Mouse (Mus musculus) liver, embryonic 12.5 days (tissue): ENCODE results near the gene Fkbp2. TPM values are rescaled to one million over a fixed set of nuclear protein-coding genes. Genes with fewer than 3 reads are reported as not detected.
A peak's percentile ranks its signal among the peaks of the same experiment; 100 is the strongest.

ENCODE experiments used
- ATAC-seq: fragments of 200-750 bp; cut with Nextera tagmentation; 2 replicates; pipeline ENCODE4 v1.8.0; 2017; ENCODE audit warnings: moderate number of reproducible peaks, mild to moderate bottlenecking, moderate library complexity
- H3K27ac ChIP-seq: fragments of 300-500 bp; sonication (generic); 2 replicates; pipeline ENCODE4 v1.5.1; 2016; ENCODE audit warnings: mild to moderate bottlenecking
- H3K27me3 ChIP-seq: fragments of 300-500 bp; sonication (generic); replicated peaks from 2 replicates; pipeline ENCODE4 v1.6.1; 2016; ENCODE audit warnings: mild to moderate bottlenecking, moderate library complexity
- H3K36me3 ChIP-seq: fragments of 300-500 bp; sonication (generic); 2 replicates; pipeline ENCODE4 v1.6.1; 2016; ENCODE audit warnings: mild to moderate bottlenecking, moderate library complexity
- H3K4me1 ChIP-seq: fragments of 300-500 bp; sonication (generic); 2 replicates; pipeline ENCODE4 v1.6.1; 2016
- H3K4me2 ChIP-seq: fragments of 300-500 bp; sonication (generic); 2 replicates; pipeline ENCODE4 v1.6.1; 2016; ENCODE audit warnings: mild to moderate bottlenecking, moderate library complexity
- H3K4me3 ChIP-seq: fragments of 300-500 bp; sonication (generic); 2 replicates; pipeline ENCODE4 v1.5.1; 2016; ENCODE audit warnings: mild to moderate bottlenecking, moderate library complexity
- H3K9ac ChIP-seq: fragments of 300-500 bp; sonication (generic); 2 replicates; pipeline ENCODE4 v1.6.1; 2016; ENCODE audit warnings: mild to moderate bottlenecking, moderate library complexity
- H3K9me3 ChIP-seq: fragments of 300-500 bp; sonication (generic); replicated peaks from 2 replicates; pipeline ENCODE4 v1.6.1; 2016; ENCODE audit warnings: mild to moderate bottlenecking, moderate library complexity
- WGBS: fragments of 180-500 bp; shearing (Covaris S2); methylation state at CpG from one replicate; pipeline ENCODE4 v1.1.7; 2016; ENCODE audit not compliant: insufficient replicate concordance; 5-methylcytosine and 5-hydroxymethylcytosine counted together
- polyA plus RNA-seq: library from polyadenylated mRNA; unstranded; fragments of >200 nt; fragmentation: Nextera tagmentation; extraction: Ambion mirVana; gene quantifications from 2 replicates; pipeline ENCODE4 v1.2.1, GENCODE M21; 2016

The Fkbp2 gene
- polyA plus RNA-seq, 1 experiment from 2014 or later: 91.7 TPM

DNA sequence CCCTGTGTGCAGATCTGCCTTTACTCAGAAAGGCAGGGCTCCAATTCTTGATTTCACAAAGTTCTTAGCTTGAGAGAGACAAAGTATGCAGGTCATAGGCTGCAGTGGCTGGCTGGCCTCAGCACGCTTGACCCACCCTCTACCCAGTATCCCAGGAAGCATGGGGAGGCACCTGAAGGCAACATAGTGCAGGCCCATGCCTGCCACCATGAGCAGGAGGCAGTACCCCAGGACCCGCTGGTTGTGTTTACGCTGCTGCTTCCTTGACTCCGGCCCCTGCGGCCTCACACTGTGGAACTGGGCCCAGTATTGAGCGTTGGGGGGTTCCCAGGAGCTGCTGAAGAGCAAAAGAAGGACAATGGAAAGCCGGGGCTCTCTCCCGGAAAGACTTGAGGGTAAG lies 8.9 kb upstream of the Fkbp2 start:
- Histone ChIP-seq H3K4me1 (peaks cover 60% of the 10 kb centered on the region), H3K36me3 (peaks cover 16% of the 10 kb centered on the region; the same call in 1 of the 2 replicates), H3K9me3 (no peaks in the 10 kb centered on the region), H3K9ac (no peak overlapping the region), H3K27me3 (no peaks in the 10 kb centered on the region), H3K27ac (no peak overlapping the region), H3K4me2 (no peak overlapping the region), H3K4me3 (no peak overlapping the region)
- no peak for ATAC-seq
- WGBS: 83% methylated on average over 8 of the region's 8 CpGs

DNA sequence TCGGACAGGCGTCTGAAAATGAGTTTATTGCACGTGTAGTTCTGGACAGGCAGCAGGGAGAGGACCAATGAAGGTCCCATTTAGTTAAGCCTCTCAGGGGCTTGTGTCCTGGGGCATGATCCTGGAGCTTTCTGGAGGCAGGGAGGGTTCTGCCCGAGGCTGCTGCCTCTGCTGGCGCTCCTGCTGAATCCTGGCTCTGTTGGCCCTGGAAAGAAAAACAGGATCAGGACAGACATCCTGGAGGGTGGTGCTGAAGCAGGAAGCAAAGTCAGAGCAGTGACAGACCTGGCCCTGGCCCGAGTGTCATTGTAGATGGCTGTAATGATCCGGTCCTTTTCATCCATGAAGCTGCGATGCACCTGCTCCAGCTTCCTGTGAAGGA lies 7.6 kb upstream of the Fkbp2 start:
- WGBS: 5% methylated on average over 8 of the region's 8 CpGs
- peaks cover 46% of the 10 kb centered on the region for H3K4me1 ChIP-seq
- peak overlapping the region; percentile 99 for H3K4me2 ChIP-seq
- no peaks in the 10 kb centered on the region for H3K9me3 ChIP-seq
- no peak for ATAC-seq
- peak overlapping the region; percentile 87 for H3K9ac ChIP-seq
- H3K36me3 ChIP-seq: peaks cover 29% of the 10 kb centered on the region
- peak overlapping the region; percentile 71 for H3K4me3 ChIP-seq
- peak overlapping the region; percentile 84 for H3K27ac ChIP-seq
- H3K27me3 ChIP-seq: no peaks in the 10 kb centered on the region

DNA sequence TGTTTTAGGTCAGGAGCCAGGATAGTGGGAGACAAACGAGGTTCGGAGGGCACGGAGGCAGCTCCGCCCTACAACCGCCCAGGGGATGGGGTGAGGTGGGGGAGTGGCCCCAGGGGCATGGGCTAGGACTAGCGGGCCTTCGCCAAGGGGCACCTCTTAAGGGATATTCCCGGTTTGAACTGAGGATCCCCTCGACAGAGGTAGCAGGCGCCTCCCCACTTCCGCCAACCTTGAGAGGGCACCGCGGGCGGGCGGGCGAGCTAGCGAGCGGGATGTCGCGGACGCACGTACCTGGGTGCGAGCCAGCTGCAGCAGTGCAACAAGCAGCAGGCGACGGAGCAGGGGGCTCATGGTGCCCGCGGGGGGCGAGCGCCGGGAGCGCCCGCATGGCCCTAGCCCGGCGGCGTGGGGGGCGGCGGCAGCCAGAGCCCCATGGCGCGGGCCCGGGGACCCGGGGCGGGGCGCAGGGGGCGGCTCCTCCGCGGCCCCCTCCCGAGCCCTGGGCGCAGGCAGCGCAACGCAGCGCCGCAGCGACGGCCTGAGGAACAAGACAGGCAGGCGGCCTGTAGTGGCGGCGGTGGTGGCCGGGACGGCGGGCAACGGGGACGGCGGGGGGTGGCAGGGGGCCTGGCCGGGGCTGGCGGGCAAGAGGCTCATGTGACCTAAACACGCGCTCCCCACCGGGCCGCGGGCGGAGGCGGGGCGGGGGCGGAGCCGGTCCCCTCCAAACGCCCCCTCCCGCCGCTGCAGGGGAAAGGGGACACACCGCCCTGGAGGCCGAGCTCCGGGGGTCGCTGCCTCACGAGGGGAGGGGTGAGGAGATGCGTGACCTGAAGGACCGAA lies 7.0 kb upstream of the Fkbp2 start, which contains the start of gene Vegfb:
Gene Vegfb (minus strand): TSS at position 591 of the 843 bp plus-strand sequence.
- H3K27ac ChIP-seq: peak within 1 kb of the TSS; percentile 84
- H3K36me3 ChIP-seq: peaks cover 35% of the 10 kb centered on the region
- WGBS: under 1% methylated on average over 84 of the region's 85 CpGs
- no peaks in the 10 kb centered on the region for H3K9me3 ChIP-seq
- ATAC-seq: peak; percentile 65
- H3K9ac ChIP-seq: peak within 1 kb of the TSS; percentile 87
- H3K27me3 ChIP-seq: no peaks in the 10 kb centered on the region
- H3K4me1 ChIP-seq: peaks cover 46% of the 10 kb centered on the region
- peak within 1 kb of the TSS; percentile 99 for H3K4me2 ChIP-seq
- peak within 1 kb of the TSS; percentile 71 for H3K4me3 ChIP-seq

DNA sequence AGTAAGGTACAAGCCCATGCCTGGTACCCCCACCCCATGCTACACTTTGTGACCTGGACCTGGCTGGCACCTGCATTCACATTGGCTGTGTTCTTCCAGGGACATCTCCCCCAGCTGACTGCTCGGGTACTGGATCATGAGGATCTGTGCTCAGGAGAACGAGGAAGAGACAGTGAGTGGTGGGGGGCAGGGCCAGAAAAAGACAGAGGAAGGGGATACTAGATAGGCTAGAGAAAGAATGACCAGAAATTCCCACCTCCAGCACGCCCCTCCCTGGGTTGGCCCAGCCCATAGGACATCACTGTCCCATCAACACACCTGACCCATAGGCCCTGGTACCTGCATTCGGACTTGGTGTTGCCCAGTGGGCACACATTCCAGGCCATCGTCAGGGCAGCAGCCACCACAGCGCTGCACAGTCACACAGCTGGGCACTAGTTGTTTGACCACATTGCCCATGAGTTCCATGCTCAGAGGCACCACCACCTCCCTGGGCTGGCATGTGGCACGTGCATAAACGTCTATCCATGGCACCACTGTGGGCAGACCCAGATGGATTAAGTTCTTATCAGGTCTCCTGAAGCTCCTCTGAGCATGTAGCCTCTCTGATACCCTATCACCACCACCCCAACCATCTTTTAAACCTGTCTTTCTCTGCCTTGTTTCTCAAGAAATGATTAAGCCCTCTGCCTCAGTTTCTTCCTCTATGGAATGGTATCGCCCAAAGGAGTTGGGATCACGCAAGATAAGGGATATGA lies 5.8 kb upstream of the Fkbp2 start:
- Histone ChIP-seq H3K4me3 (peak overlapping the region; percentile 71), H3K9ac (peak overlapping the region; percentile 87), H3K4me1 (peaks cover 48% of the 10 kb centered on the region), H3K4me2 (peak overlapping the region; percentile 99), H3K27ac (peak overlapping the region; percentile 84; the same call in 1 of the 2 replicates), H3K36me3 (peaks cover 39% of the 10 kb centered on the region), H3K9me3 (no peaks in the 10 kb centered on the region), H3K27me3 (no peaks in the 10 kb centered on the region)
- WGBS: 59% methylated on average over 10 of the region's 10 CpGs
- ATAC-seq: peak; percentile 47

DNA sequence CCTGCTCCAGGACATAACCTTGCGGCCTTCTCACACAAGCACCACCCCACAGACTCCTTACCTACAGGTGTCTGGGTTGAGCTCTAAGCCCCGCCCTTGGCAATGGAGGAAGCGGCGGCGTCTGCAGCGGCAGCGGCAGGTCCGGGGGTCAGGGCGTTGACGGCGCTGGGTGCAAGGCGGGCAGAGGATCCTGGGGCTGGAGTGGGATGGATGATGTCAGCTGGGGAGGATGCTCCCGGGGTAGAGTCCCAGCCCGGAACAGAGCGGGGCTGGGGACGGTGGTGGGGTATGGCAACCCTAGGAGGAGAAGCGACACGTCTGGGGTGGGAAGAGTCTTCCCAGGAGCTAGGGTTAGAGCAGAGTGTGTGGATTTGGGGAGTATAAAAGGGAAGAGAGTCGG lies 5.0 kb upstream of the Fkbp2 start:
- Histone ChIP-seq H3K27ac (no peak overlapping the region), H3K36me3 (peaks cover 39% of the 10 kb centered on the region), H3K4me2 (no peak overlapping the region), H3K9me3 (no peaks in the 10 kb centered on the region), H3K9ac (no peak overlapping the region), H3K4me1 (peaks cover 52% of the 10 kb centered on the region), H3K4me3 (no peak overlapping the region), H3K27me3 (no peaks in the 10 kb centered on the region)
- 85% methylated on average over 19 of the region's 19 CpGs for WGBS
- ATAC-seq: no peak

DNA sequence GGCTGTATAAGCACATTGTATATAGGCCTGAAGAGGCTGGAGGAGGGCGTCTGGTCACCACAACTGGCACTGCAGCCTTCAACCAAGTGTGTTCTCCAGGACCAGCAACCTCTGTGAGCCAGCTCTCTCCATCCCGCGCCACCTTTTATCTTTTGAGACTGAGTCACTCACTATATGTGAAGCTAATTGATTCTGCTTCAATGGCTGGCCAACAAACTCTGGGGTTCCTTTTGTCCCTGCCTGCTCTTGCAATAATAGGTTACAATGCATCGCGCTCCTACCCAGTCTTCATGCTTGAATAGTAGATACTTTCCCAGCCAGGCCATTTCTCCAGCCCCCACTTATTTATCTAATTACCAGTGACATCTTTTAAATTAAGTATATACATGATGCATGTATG lies 3.3 kb upstream of the Fkbp2 start:
- Histone ChIP-seq H3K36me3 (peaks cover 39% of the 10 kb centered on the region), H3K27me3 (no peaks in the 10 kb centered on the region), H3K4me3 (no peak overlapping the region), H3K9ac (no peak overlapping the region), H3K9me3 (no peaks in the 10 kb centered on the region), H3K27ac (no peak overlapping the region), H3K4me1 (peaks cover 63% of the 10 kb centered on the region), H3K4me2 (no peak overlapping the region)
- no peak for ATAC-seq
- WGBS: 81% methylated on average over 5 of the region's 5 CpGs

DNA sequence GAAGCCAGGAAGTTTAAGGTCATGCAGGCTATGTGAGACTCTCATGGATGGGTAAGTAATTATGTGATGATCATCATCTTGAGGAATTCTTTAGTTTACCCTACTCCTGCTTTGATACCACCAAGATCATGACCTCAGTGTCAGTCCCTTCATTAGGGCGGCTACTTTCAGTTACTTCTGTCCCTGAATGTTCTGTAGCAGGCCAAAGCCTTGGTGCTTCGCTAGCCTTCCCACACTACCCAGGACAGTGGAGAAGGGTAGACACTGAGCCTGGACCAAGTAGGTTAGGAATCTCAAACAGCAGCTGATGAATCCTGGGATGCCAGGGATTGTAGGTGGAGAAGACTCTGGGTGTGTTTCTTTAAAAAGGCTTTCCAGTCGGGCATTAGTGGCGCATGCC lies 1.2 kb upstream of the Fkbp2 start:
- Histone ChIP-seq H3K36me3 (peaks cover 61% of the 10 kb centered on the region), H3K27me3 (no peaks in the 10 kb centered on the region), H3K27ac (peak overlapping the region; percentile 94; the same call in 1 of the 2 replicates), H3K9me3 (no peaks in the 10 kb centered on the region), H3K9ac (peak overlapping the region; percentile 89; the same call in 1 of the 2 replicates), H3K4me1 (peaks cover 65% of the 10 kb centered on the region), H3K4me2 (peak overlapping the region; percentile 98), H3K4me3 (peak overlapping the region; percentile 82)
- 86% methylated on average over 4 of the region's 4 CpGs for WGBS
- ATAC-seq: no peak

DNA sequence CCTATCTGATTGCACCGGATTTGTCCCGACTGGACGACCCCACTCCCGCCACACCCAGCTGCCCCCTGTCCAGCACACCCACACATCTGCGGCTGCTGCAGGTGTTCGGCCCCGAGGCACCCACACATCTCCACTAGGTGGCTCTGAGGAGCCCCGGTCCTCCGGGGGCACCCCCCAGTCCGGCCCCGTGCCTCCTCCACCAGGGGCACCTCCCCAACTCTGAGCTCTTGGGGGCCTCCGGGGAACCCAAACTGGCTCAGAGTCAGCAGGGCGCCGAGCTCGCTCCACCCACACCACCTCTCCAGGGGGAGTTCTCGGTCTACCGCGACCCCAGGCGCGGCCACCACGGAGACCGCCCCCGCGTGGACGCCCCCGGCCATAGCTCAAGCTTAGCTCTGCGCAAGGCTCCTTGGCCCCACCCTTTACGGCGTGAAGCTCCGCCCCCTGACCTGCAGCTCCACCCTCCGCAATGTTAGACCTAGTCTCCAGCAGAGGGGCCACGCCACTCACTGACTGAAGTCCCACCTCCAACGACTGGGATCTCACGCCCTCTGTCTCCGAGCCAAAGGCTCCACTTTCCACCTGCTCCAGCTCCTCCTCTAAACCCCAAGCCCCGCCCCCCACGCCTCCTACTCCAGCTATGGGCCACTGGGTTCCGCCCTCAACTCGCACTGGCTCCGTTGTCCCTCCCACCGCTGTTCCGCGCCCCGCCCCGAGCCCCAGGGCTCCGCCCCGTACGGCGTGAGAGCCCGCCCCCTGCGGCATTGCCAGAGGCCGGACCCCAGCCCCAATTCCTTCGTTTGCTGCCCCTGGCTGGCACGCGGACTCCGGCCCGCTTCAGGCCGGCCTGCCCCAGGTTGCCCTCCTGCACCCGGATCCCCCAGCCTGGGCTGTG lies 568 bp downstream of the Fkbp2 start:
- Histone ChIP-seq H3K9ac (peak overlapping the region; percentile 89), H3K27ac (peak overlapping the region; percentile 94), H3K4me1 (peaks cover 64% of the 10 kb centered on the region), H3K4me3 (peak overlapping the region; percentile 82), H3K27me3 (no peaks in the 10 kb centered on the region), H3K9me3 (no peaks in the 10 kb centered on the region), H3K4me2 (peak overlapping the region; percentile 98), H3K36me3 (peaks cover 53% of the 10 kb centered on the region)
- peak; percentile 87 for ATAC-seq
- WGBS: 1% methylated on average over 59 of the region's 59 CpGs

DNA sequence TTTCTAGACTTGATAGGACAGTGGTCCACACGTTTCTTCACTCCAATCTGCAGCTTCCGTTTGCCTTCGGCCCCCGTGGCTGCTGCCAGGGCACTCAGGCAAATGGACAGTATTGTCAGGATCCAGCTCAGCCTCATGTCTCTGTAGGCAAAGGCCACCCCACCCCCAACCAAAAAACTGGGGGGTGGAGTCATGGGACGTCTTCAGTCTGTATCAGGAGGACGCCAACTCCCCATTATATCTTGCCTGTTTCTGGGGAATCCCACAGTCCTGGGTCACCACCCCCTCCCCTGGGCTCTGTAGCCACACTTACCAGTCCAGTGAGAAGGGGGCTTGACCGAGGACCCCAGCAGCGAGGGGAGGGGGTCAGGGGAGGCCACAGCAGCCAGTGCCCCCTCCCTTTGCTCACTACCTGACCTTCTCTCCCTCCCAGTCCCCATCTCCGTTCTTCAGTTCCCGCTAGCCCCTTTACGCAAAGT lies 1.3 kb downstream of the Fkbp2 start:
- peak overlapping the region; percentile 82 for H3K4me3 ChIP-seq

DNA sequence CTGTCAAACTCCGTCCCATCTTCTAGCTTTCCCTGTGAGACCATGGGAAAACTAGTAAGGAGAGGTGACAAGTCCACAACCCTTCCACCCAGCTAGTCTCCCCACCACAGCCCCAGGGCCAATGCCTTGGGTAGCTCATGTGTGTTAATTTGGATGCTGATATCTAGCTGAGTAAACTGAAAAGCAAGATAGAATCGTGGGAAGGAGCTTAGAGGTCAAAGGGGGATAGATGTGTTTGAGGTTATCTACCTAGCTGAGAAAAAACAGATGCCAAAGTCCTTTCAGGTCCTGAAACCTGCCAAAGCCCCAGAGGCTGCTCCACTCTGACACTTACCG lies 1.7 kb downstream of the Fkbp2 start:
- Histone ChIP-seq H3K4me3 (peak overlapping the region; percentile 82), H3K4me1 (peaks cover 74% of the 10 kb centered on the region), H3K9me3 (no peaks in the 10 kb centered on the region), H3K36me3 (peaks cover 44% of the 10 kb centered on the region), H3K9ac (peak overlapping the region; percentile 89), H3K27me3 (no peaks in the 10 kb centered on the region), H3K27ac (peak overlapping the region; percentile 94), H3K4me2 (peak overlapping the region; percentile 98)
- WGBS: 28% methylated on average over 3 of the region's 3 CpGs
- ATAC-seq: no peak

More for the DNA sequence above, 1.3 kb downstream of the Fkbp2 start:
- peaks cover 48% of the 10 kb centered on the region for H3K36me3 ChIP-seq
- H3K4me1 ChIP-seq: peaks cover 69% of the 10 kb centered on the region
- peak overlapping the region; percentile 89 for H3K9ac ChIP-seq
- peak overlapping the region; percentile 98 for H3K4me2 ChIP-seq
- H3K27ac ChIP-seq: peak overlapping the region; percentile 94
- no peak for ATAC-seq
- no peaks in the 10 kb centered on the region for H3K9me3 ChIP-seq
- H3K27me3 ChIP-seq: no peaks in the 10 kb centered on the region
- 5% methylated on average over 11 of the region's 11 CpGs for WGBS
